Mouse (Mus musculus) 3T3-L1 (cell line): Measurements from ENCODE around the gene Gm6588.
"Not testable (repeated sequence)": the region's sequence is repeated elsewhere in the genome, so short reads cannot be mapped to it uniquely, and the experiment has no call there.

Experiments
- DNase-seq: peaks from one replicate; pipeline ENCODE4 v3.0.0-alpha.2; 2015; ENCODE audit warnings: low read depth, low spot score

Gene Gm6588

DNA sequence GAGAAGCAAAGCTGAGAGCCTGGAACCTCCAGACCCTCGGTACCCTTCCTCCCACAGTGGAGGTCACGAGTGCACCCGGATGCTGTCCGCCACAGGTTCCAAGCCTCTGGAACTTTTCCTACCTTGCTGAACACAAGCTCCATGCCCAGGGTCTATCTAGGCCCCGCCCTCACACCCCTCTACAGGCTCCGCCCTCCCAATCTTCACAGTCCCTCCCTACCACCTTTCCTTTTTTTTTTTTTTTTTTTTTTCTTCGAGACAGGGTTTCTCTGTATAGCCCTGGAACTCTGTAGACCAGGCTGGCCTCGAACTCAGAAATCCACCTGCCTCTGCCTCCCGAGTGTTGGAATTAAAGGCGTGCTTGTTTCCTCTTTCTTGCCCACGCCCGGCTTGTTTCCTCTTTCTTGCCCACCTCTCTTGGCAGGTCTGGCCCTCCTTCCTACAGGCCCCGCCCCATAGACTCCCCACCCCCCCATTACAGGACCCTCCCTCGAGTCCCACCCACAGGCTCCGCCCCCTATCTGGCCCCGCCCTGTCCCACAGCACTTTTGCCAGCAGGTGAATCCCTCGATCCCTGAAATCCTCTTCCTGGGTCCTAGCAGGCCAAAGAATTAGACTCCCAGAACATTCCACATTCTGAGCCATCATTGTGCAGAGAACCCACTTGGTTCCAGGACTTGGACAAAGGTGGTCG lies at the start of gene Gm6588:
Gene Gm6588 (plus strand): TSS at position 680 of the 694 bp plus-strand sequence.
- no peak for DNase-seq

DNA sequence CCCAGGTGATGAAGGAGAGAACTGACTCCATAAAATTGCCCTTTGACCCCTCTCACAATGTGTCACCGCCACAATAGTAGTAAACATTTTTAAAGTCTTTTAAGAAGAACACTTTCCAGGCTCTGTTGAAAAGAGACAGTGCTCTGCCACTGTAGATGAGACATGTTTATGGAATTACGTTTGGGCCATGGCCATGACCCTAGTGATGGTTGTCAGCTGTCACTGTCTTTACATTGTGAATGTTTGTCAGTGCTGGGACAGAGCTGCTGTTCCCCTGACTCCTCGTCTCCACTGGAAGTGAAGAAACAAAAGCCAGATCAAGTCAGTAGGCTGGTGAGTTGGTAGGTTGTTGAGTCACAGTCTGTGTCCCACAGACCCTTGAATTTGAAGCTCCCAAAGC lies 46.8 kb upstream of the Gm6588 start:
- DNase-seq: peak; percentile 24

DNA sequence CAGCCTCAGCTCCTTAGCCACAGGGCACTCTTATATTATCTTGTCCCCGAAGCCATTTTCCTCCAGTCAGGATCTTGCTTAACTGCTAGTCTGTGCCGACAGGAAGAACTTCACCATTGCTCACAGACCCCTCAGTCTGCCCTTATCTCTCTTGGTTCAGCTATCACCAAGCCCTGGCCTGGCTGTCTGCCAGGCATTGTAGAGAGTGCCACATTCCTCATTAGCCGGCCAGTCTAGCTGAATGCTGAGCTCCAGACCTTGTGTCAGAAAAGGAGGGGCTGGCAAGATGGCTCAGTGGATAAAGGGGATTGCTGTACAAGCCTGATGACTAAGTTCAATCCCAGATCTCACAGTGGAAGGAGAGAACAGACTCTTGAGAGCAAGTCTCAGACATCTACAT lies 43.2 kb upstream of the Gm6588 start:
- no peak for DNase-seq

DNA sequence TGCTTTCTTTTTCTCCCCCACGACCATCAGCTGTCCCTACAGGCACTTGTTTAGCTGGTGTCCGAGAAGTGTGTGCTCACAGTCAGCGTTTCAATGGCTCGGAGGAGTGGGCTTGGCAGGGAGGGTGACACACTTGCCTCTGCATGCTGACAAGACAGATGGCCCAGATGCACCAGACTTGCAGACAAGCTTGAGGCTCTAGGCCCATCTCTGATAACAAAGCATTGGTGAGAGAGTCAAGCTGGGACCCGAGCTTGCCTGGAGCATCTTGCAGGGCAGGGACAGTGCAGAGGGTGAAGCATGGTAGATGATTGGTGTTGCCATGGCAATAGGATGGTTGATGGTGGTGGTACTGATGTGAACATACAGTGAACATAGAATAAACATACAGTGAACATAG lies 40.0 kb upstream of the Gm6588 start:
- DNase-seq: no peak

DNA sequence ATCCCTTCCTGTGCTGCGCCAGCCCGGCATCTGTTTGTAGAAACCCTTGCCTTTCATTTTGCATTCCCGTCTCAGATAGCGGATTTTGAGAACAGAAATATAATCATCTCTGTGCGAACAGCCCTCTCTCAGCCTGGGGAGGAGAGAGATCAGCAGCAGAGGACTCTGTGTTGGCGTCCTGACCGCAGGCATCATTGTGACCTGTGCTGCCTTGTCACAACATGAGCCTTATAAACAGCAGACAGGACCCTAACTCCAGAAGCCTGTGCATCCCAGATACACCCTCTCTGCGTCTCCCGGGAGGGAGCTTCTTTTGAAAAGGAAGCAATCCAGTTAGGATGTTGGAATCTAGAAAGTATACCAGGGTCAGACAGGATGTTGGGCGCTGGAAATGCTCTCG lies 38.2 kb upstream of the Gm6588 start:
- DNase-seq: no peak

DNA sequence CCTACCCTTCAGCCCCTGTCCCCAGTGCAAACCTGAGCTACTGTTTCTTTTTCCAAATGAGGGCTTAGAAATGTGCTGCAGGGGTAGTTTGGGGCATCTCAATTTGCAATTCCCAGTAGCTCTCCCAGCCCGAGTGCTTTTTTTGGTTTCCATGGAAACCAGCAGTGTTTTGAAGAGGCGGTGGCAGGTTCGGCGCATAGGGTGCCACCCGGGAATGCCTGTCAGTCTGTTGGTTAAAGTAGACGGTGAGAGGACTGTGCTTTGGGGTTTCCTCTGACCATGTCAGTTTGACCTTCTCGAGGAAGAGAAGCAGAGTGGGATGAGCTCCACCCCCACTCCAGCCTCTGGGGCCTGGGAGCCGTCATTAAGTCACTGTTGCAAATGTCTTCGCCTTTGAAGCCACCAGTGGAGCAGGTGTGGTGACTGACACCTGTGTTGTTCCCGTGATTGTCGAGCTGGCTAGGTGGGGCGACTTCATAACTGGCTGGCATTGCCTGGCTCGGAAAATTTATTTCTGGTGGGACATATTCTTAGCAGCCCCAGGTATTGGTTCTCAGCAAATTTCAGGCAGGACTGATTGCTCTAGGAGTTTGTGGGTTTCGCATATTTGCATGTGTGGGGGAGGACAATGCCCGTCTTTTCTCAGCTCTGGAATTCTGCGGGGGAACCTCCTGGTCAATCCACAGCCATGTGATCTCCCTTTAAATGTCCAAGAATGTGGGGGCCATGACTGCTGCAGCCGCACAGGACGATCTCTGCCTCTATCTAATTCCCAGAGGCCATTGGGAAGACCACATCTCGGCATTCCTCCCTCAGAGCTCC lies 37.5 kb upstream of the Gm6588 start:
- DNase-seq: no peak

DNA sequence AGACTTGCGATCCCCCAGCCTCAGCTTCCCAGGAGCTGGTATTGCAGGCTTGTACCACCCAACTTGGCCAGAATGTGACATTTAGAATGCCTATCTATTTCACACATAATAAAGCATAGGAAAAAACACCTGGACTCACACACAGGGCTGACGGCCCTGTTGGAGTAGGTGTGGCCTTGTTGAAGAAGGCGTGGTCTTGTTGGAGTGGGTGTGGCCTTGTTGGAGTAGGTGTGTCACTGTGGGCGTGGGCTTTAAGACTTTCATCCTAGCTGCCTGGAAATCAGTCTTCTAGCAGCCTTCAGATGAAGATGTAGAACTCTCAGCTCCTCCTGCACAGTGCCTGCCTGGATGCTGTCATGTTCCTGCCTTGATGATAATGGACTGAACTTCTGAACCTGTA lies 36.4 kb upstream of the Gm6588 start:
- not testable (repeated sequence) for DNase-seq

DNA sequence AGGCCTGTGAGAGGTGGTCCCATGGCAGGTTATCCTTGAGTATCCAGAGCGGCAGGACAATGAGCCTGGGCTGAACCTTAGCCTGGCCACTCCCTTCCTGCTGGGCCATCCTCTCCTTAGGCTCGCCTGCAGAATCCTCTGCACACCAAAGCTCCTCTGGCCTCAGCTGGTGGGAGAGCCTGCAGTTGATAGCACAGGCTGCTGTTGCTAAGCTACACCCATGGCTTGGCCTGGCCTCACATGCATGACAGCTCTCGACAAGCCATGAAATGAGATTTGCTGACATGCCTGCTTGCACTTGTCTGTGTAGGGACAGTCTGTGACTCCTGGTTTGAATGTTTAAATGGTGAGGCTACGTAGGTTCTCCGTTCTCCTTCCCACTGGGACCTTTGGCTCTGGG lies 32.6 kb upstream of the Gm6588 start:
- DNase-seq: no peak

DNA sequence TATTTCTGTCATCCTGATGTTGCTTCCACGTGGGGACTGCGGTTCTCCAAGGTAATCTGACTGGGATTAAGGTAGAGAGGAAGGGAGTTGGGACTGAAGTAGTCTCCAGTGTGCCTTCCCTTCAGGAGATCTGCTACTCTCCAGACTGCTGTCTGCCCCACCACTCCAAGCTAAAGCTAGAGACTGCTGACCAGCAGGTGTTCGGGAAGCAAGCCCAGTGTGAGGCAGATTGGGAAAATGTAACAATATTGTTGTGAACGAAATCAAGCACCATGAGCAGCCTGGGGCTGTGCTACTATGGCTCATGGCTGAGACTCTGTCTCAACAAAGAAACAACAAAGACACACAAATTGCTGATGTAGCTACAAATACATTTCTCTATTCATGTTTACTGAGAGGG lies 31.2 kb upstream of the Gm6588 start:
- DNase-seq: no peak

DNA sequence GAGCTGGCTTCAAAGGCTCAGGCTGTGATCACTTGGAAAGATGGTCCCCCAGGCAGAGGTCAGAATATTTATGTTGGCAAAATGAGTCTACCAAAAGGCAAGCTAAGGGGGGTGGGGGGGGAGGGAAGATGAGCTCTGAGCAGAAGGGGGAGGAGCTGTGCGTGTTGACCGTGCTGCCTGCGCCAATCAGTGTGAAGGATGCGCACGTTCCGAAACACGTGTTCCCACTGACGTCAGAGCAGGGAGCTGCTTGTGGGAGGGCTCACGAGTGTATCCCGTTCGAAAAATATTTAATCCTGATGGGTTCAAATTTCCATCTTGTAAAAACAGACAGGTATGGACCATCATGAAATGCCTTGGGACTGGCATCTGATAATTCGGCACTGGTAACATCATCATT lies 29.7 kb upstream of the Gm6588 start:
- no peak for DNase-seq

DNA sequence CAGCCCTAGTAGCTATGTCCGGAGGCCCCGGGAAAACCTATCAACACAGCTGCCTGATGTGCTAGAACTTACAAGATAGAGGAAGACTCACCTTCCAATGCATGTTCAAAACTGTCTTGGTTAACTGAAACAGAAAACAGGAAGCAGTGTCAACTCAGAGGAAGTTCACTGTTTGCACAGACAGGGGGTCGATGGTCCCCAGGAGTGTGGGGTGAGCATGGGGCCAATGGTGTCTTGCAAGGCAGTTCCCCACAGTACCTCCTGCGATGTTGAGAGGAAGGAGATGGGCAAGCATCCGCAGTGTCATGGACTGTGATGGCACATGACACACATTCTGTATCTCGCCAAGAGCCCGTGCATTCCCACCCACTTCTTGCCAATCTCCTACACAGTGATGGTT lies 22.6 kb upstream of the Gm6588 start:
- no peak for DNase-seq

DNA sequence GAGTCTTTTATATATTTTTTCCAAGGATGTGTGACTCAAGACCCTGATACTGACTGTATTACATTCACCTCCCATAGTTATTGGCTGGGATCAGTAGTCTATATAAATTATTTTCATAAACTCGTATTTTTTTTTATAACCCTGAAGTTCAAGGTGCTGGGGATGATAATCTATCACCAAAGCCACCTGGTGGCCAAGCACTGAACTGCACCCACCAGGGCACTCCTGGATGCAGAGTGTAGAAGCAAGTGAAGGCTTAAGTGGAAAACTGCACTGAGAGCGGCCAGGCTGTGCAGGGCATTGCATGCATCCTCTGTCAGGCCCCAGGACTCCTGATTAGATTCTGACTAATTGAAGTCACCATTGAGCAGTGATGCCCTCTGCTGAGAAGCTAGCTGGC lies 21.9 kb upstream of the Gm6588 start:
- peak; percentile 80 for DNase-seq

DNA sequence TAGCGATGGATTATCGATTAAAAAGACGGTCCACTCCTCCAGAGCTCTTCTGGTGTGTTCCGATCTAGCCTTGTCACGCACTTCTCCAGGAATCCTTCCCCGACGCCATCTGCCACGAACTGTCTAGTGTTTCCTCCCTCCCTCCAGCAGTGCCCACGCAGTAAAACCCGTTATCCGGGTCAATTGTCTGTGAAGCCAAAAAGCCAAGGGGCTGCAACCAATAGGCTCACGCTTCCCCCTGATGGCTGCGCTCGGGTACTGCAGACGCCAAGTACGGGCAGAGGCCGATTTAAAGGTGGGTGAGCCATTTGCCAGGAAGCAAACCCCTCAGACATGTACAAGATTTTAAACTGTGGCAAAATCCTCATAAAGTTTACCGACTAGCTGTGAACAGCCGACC lies 20.3 kb upstream of the Gm6588 start:
- peak; percentile 61 for DNase-seq

DNA sequence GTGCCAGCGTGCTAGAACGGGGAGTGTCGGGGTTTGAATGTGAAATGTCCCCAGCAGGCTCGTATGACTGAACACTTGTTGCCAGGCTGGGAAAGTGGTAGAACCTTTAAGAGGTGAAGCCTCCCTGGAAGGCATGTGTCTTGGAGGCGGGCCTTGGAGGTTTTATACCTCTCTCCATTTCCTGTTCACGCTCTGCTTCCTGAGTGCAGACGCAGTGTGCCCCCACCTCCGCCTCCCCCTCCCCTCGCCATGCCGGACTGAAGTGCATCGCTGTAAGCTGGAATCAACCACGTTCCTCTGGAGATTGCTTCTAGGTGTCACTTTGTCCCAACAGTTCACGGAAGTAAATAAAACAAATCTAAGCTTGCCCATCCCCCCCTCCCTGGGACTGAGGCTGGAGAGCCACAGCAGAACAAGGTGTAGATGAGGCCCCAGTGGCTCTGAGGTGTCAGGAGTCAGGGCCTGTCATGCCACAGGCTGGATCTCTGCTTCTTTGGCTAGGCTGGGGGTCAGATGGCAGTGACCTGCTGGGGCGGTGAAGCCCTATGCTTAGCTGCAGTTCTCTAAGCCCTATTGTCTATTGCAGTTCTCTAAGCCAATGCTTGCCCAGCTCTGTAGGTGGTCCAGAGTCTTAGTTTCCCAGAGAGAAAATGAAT lies 18.0 kb upstream of the Gm6588 start:
- no peak for DNase-seq

DNA sequence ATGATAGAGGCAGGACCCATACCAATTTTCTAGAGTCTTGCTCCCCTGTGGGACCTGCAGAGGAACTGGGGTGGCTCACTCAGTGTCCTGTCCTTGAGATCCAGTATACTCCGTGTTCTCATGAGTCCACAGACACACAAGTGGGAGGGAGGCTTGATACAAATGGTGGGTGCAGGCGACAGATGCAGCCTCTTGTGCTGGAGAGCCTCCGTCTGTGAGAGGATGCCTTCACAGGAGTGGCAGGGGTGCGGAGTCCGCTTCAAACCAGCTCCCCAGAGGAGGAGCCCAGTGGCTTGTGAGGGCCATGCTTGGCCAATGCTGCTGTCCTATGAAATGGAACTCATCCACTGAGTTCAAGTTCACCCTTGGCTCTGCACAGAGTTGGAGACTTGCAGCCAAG lies 17.2 kb upstream of the Gm6588 start:
- DNase-seq: no peak

DNA sequence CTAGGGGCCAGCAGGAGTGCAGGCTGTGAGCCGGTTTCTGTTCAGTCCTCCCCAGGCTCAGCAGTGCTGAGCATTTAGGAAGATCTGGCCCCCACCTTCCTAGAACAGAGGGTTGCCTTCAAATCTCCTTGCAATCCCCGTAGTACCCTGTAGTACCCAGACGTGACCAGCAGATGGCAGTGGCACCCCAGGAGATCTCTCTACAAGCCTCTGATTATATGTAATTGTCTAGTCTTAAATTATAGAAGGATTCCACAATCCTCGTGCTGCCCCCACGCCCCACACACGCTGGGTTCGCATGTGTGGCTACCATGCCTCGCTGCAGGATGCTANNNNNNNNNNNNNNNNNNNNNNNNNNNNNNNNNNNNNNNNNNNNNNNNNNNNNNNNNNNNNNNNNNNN lies 16.2 kb upstream of the Gm6588 start:
- peak; percentile 77 for DNase-seq

DNA sequence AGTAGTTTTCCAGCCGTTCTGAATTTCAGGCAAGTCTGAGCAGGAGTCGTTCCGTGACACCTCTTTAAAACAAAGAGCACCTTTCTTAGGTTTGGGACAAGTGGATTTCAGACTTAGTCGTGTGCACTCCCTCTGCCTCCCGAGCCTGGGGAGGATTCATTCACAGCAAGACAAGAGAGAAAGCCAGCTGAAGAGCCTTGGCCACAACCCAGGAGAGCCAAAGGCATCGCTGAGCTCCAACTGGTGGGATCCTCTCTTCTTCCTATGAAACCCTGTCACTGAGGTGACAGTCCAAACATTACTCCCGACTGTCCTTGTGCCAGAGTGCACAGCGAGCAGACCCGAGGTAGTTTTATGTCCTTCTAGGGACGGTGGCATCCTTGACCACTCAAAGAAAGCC lies 10.7 kb upstream of the Gm6588 start:
- no peak for DNase-seq

DNA sequence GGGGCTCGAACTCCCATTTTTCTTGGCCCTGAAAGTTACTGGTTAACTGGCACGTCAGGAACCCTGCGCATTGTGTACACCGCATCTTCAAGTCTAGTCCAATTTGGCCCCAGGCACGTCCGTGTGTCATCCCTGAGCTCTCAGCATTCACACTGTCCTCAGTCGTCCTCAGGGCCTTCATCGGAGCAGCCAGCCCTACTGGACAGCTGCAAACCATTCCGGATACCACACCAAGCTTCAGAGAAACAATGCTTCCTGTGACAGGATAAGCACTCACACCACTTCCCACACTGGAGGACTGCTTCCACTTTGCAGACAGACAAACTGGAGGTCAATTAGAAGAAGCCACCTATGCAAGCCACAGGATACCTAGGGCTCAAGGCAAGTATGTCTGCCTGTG lies 3.9 kb downstream of the Gm6588 start:
- DNase-seq: no peak

DNA sequence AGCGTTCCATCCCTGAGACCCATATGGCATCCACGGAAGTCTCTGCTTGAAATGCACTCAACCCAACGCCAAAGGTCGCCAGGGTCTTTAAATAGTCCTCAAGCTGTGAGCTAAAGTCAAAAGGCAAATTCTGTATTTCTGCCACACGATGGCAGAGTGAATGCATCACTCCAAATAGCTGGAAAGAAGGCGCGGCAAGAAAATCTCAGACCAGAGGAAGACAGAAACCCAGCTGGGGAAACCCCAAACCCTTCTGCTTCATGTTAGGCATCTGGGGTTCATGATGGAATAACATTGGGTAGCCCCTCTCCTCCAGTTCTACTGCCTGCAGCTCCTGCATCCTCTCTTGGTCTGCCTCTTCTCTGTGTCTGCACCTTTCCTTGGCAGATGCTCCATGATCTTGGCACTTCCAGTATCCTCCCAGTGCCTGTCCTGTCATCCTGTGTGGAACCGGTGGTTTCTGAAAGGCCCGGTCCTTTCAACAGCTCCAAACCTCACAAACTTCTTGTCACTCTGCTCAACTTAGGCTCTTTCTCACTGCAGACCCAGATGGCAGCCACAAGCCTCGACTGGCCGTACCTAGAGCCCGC lies 5.8 kb downstream of the Gm6588 start:
- no peak for DNase-seq

DNA sequence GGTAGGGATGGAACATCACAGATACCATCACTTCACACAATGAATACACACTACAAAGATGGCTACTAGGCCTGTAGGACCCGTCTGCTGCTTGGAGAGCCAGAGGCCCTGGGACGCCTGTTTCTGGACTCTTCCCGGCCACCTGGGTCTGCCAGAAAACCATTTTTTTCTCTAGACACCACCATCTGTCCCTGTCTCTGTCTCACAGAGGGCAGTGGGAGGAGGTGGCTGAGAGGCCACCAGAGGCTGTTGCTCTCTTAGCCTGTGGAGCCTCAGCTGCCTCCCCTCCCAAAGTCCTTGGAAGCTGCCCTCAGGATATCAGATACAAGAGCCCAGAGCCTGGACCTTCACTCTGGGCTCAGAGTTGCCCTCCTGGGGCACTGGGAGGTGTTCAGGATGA lies 10.7 kb downstream of the Gm6588 start:
- no peak for DNase-seq

DNA sequence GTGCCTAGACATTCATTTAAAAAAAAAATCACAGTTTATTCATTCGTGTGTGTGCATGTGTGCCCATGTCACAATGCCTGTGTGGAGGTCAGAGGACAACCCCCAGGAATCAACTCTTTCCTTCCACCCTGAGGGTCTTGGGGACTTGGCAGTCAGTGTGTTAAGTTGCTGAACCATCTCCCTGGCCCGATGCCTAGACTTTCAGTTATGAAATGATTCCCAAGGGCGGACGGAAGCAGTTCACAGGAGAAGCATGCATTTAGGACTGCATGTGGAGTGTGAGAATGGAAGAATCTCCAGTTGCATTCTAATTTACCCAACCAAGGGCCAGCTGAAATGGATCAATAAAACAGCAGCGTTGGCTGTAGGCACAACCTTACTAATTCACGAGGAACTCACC lies 17.1 kb downstream of the Gm6588 start:
- no peak for DNase-seq

DNA sequence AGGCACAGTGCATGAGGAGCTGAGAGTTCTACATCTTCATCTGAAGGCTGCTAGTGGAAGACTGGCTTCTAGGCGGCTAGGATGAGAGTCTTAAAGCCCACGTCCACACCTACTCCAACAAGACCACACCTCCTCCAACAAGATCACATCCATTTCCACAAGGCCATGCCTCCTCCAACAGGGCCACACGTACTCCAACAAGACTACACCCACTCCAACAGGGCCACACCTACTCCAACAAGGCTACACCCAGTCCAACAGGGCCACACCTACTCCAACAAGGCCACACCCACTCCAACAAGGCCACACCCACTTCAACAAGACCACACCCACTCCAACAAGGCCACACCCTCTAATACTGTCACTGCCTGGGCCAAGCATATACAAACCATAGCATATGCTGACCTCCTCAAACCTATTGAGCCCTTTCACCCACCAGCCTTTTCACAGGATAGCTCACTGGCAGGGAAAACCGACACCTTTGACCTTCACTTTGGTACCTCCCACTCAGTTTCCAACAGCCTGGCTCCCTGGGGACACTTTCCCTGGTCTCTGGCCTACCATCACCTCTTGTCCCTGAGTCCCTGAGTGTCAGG lies 19.9 kb downstream of the Gm6588 start:
- DNase-seq: no peak
